Mouse (Mus musculus) MEL (cell line): ENCODE data around the gene Gm45021. TPM values are rescaled to one million over a fixed set of nuclear protein-coding genes. Genes with fewer than 3 reads are reported as not detected.

Experiments used
- polyA plus RNA-seq, 2 experiments: library from polyadenylated mRNA; stranded (reverse) in 1 of 2; unstranded in 1 of 2; fragments of >175 nt in 1 of 2; fragments of >200 nt in 1 of 2; gene quantifications; 2 replicates each; pipeline versions ENCODE4 v1.2.1 to v1.2.4; 2012; ENCODE audit warnings: low replicate concordance in 2 of 2, low read depth in 1 of 2; ENCODE audit not compliant: insufficient read length in 2 of 2, insufficient read depth in 1 of 2, missing spikeins in 1 of 2
- total RNA-seq: library from RNA; depleted of rRNA; stranded (reverse); fragments of 300-350 nt; gene quantifications from 2 replicates; pipeline ENCODE4 v1.2.3, GENCODE M21; 2012; rRNA removed

Gm45021 gene
- total and polyA plus RNA-seq, 3 experiments = not detected

Other genes with a start within 250 kb of the Gm45021 start
- 4.8 and 4.9 TPM in 2 replicates for gene Krba1, start 194.0 kb upstream of the Gm45021 start, total RNA-seq
- gene Krba1, start 194.0 kb upstream of the Gm45021 start, polyA plus RNA-seq = 1 to 10 TPM in 1 of 2 experiments, not detected in 1; 8.7 TPM
- 0.85 and 1.0 TPM in 2 replicates for gene Zfp467, start 143.8 kb upstream of the Gm45021 start, total RNA-seq
- 1 to 10 TPM in 1 of 2 experiments, not detected in 1; 5.7 TPM for gene Zfp467, start 143.8 kb upstream of the Gm45021 start, polyA plus RNA-seq
- not detected in 2 replicates for gene Sspo, start 141.4 kb upstream of the Gm45021 start, total RNA-seq
- not detected for gene Sspo, start 141.4 kb upstream of the Gm45021 start, polyA plus RNA-seq
- gene Atp6v0e2, start 52.0 kb upstream of the Gm45021 start, total RNA-seq = not detected in 2 replicates
- gene Atp6v0e2, start 52.0 kb upstream of the Gm45021 start, polyA plus RNA-seq = not detected
- not detected in 2 replicates for gene Lrrc61, start 34.8 kb upstream of the Gm45021 start, total RNA-seq
- not detected for gene Lrrc61, start 34.8 kb upstream of the Gm45021 start, polyA plus RNA-seq
- not detected in 2 replicates for gene Rarres2, start 16.8 kb upstream of the Gm45021 start, total RNA-seq
- not detected for gene Rarres2, start 16.8 kb upstream of the Gm45021 start, polyA plus RNA-seq
- not detected in 2 replicates for gene Repin1, start 4.3 kb downstream of the Gm45021 start, total RNA-seq
- not detected for gene Repin1, start 4.3 kb downstream of the Gm45021 start, polyA plus RNA-seq
- gene Gm44965, start 4.3 kb downstream of the Gm45021 start, total RNA-seq = not detected in 2 replicates
- gene Gm44965, start 4.3 kb downstream of the Gm45021 start, polyA plus RNA-seq = not detected
- gene Zfp775, start 12.5 kb downstream of the Gm45021 start, total RNA-seq = not detected in 2 replicates
- not detected for gene Zfp775, start 12.5 kb downstream of the Gm45021 start, polyA plus RNA-seq
- not detected in 2 replicates for gene AI854703, start 37.2 kb downstream of the Gm45021 start, total RNA-seq
- not detected for gene AI854703, start 37.2 kb downstream of the Gm45021 start, polyA plus RNA-seq
- gene Gimap8, start 57.6 kb downstream of the Gm45021 start, total RNA-seq = not detected in 2 replicates
- gene Gimap8, start 57.6 kb downstream of the Gm45021 start, polyA plus RNA-seq = not detected
- 3.8 and 4.8 TPM in 2 replicates for gene Gimap9, start 86.5 kb downstream of the Gm45021 start, total RNA-seq
- gene Gimap9, start 86.5 kb downstream of the Gm45021 start, polyA plus RNA-seq = 1 to 10 TPM in 1 of 2 experiments, not detected in 1; 6.2 TPM
- gene Gimap4, start 94.9 kb downstream of the Gm45021 start, total RNA-seq = 0.12 TPM in 1 of 2 replicates, not detected in the other
- under 1 TPM in 1 of 2 experiments, not detected in 1; 0.25 TPM for gene Gimap4, start 94.9 kb downstream of the Gm45021 start, polyA plus RNA-seq
- gene Gimap6, start 118.6 kb downstream of the Gm45021 start, total RNA-seq = not detected in 2 replicates
- not detected for gene Gimap6, start 118.6 kb downstream of the Gm45021 start, polyA plus RNA-seq
- gene Gm28053, start 129.0 kb downstream of the Gm45021 start, total RNA-seq = not detected in 2 replicates
- not detected for gene Gm28053, start 129.0 kb downstream of the Gm45021 start, polyA plus RNA-seq
- not detected in 2 replicates for gene Gimap7, start 129.0 kb downstream of the Gm45021 start, total RNA-seq
- gene Gimap7, start 129.0 kb downstream of the Gm45021 start, polyA plus RNA-seq = not detected
- gene Gimap1, start 149.4 kb downstream of the Gm45021 start, total RNA-seq = not detected in 2 replicates
- gene Gimap1, start 149.4 kb downstream of the Gm45021 start, polyA plus RNA-seq = not detected
- gene Gimap5, start 156.6 kb downstream of the Gm45021 start, total RNA-seq = not detected in 2 replicates
- not detected for gene Gimap5, start 156.6 kb downstream of the Gm45021 start, polyA plus RNA-seq
- gene Gimap3, start 181.2 kb downstream of the Gm45021 start, total RNA-seq = not detected in 2 replicates
- not detected for gene Gimap3, start 181.2 kb downstream of the Gm45021 start, polyA plus RNA-seq